ENCODE assay signal across 29 mouse cellular contexts in the genomic region with DNA sequence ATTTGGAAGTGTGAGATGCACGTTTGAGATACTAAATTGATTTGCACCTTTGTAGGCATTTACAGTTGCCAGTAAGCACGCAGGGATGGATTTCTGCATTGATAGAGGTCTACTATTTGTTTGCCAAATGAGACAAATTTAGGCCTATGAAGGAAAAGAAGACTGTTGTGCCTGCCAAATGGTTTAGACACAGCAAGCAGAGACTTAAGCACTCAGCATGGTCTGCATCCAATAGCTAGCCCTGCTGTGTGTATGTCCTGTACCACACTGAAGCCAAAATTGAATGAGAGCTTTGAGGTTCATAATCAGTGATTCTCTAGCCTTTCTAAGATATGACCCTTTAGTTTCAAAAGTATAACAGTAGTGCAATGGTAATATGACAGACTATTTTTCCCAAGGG.
"Had no signal": no experiment of that assay in that cellular context is flagged by ENCODE, and none has a peak within 500 bp of the region (broad histone marks: within the 10 kb centered on the region; RNA-seq: fewer than 3 reads in every experiment).

No protein-coding gene starts in this region.

- H3K36me3 ChIP-seq: heart, embryonic 13.5 days; heart, embryonic 15.5 days; hindbrain, embryonic 13.5 days; hindbrain, embryonic 15.5 days; kidney, embryonic 15.5 days; limb, embryonic 10.5 days; limb, embryonic 12.5 days; liver, embryonic 13.5 days; liver, embryonic 15.5 days had no signal

- H3K27me3 ChIP-seq: heart, embryonic 13.5 days; heart, embryonic 15.5 days; hindbrain, embryonic 13.5 days; hindbrain, embryonic 15.5 days; kidney, embryonic 15.5 days; limb, embryonic 12.5 days; liver, embryonic 13.5 days; liver, embryonic 15.5 days had no signal

- H3K9ac ChIP-seq: heart, embryonic 13.5 days; heart, embryonic 15.5 days; hindbrain, embryonic 13.5 days; hindbrain, embryonic 15.5 days; kidney, embryonic 15.5 days; limb, embryonic 12.5 days; liver, embryonic 13.5 days; liver, embryonic 15.5 days; liver, postnatal 0 days had no signal

- H3K9me3 ChIP-seq: heart, embryonic 13.5 days; heart, embryonic 15.5 days; hindbrain, embryonic 13.5 days; hindbrain, embryonic 15.5 days; kidney, embryonic 15.5 days; limb, embryonic 10.5 days; limb, embryonic 12.5 days; liver, embryonic 13.5 days; liver, embryonic 15.5 days had no signal

- H3K4me2 ChIP-seq: heart, embryonic 11.5 days; heart, embryonic 13.5 days; heart, embryonic 15.5 days; hindbrain, embryonic 13.5 days; hindbrain, embryonic 15.5 days; kidney, embryonic 15.5 days; limb, embryonic 12.5 days; liver, embryonic 11.5 days; liver, embryonic 13.5 days; liver, embryonic 15.5 days had no signal

- H3K4me1 ChIP-seq: heart, embryonic 13.5 days; heart, embryonic 15.5 days; hindbrain, embryonic 13.5 days; hindbrain, embryonic 15.5 days; kidney, embryonic 15.5 days; limb, embryonic 10.5 days; limb, embryonic 12.5 days; liver, embryonic 13.5 days; liver, embryonic 15.5 days had no signal

- H3K4me3 ChIP-seq: heart, adult 2 months; heart, embryonic 13.5 days; heart, embryonic 15.5 days; hindbrain, embryonic 13.5 days; hindbrain, embryonic 15.5 days; kidney, embryonic 15.5 days; left cerebral cortex, adult 2 months; limb, embryonic 10.5 days; limb, embryonic 12.5 days; liver, embryonic 13.5 days; liver, embryonic 15.5 days had no signal

- DNase-seq: gastrocnemius, postnatal 14 days; gastrocnemius, postnatal 36 days; heart, adult 11 months; heart, adult 2 months; heart, postnatal 14 days; heart, postnatal 36 days; kidney, adult 11 months; kidney, adult 2 months; kidney, adult 9 months; kidney, postnatal 14 days; kidney, postnatal 36 days; layer of hippocampus, adult 9-11 months; liver; liver, embryonic 13.5 days; liver, postnatal 0 days had no signal

- ATAC-seq: hindbrain, postnatal 0 days; intestine, embryonic 16.5 days; liver, postnatal 0 days had no signal

- H3K27ac ChIP-seq: heart, adult 2 months; heart, embryonic 13.5 days; heart, embryonic 15.5 days; hindbrain, embryonic 13.5 days; hindbrain, embryonic 15.5 days; hindbrain, postnatal 0 days; kidney, embryonic 15.5 days; kidney, postnatal 0 days; left cerebral cortex, adult 2 months; limb, embryonic 10.5 days; limb, embryonic 12.5 days; liver, embryonic 13.5 days; liver, embryonic 15.5 days had no signal
